ENCODE assay signal across 33 mouse cellular contexts in genomic region chr7:109818600-109818999, GRCm38 (mm10). TPM values are rescaled to one million over a fixed set of nuclear protein-coding genes. Genes with fewer than 3 reads are reported as not detected.
DNase-seq lines count a peak whose midpoint lies in the region; ATAC-seq and TF ChIP-seq lines count a peak whose summit lies in the region.
"Had no signal": no experiment of that assay in that cellular context is flagged by ENCODE, and none has a peak within 500 bp of the region (broad histone marks: within the 10 kb centered on the region; RNA-seq: fewer than 3 reads in every experiment).

No protein-coding gene starts in this region.

- no peaks in the 10 kb centered on the region for H3K9me3 ChIP-seq in MEL (replicated peaks; ENCODE audit: insufficient read depth, low read length)
- H3K9me3 ChIP-seq: embryonic facial prominence, embryonic 13.5 days; forebrain, embryonic 12.5 days; hindbrain, embryonic 12.5 days; intestine, embryonic 15.5 days; limb, embryonic 10.5 days; limb, embryonic 15.5 days; lung, embryonic 15.5 days; megakaryocyte, embryonic 14.5 days; midbrain, embryonic 13.5 days; neural tube, embryonic 13.5 days; stomach, embryonic 15.5 days had no signal

- no peak for TF ChIP-seq CTCF in MEL (IDR thresholded peaks at IDR 0.05 in 2 of 3, conservative IDR thresholded peaks at IDR 0.05 in 1 of 3; ENCODE audit: control insufficient read depth in 1 of 3, insufficient read depth in 1 of 3, low read depth in 2 of 3, low read length in 3 of 3, poor library complexity in 1 of 3, severe bottlenecking in 1 of 3)
- no peak for TF ChIP-seq CTCF in bone marrow, adult 2 months (IDR thresholded peaks at IDR 0.05; ENCODE audit: control insufficient read depth, insufficient read depth, low read length)

- DNase-seq in MEL (ENCODE audit: low read depth, low spot score) = peak; percentile 61
- no peak for DNase-seq in Muller cell, postnatal 12 days (ENCODE audit: inconsistent ontology term)
- no peak for DNase-seq in testis, postnatal 10 days (ENCODE audit: low spot score)
- no peak for DNase-seq in heart, adult 18-20 months
- DNase-seq: adrenal gland, postnatal 25 days; B cell, adult 2 months; cerebellum, adult 8-10 months; cerebellum, postnatal 36 days; forebrain, postnatal 0 days; gastrocnemius, postnatal 10 days; heart, postnatal 36 days; kidney, adult 2 months; kidney, postnatal 36 days; lung, postnatal 36 days; thymus, adult 18-20 months; thymus, postnatal 25 days had no signal

- peaks cover 19 to 23% of the 10 kb centered on the region in 2 experiments for H3K4me1 ChIP-seq in MEL (ENCODE audit: control insufficient read depth in 1 of 2, insufficient read depth in 2 of 2, low read length in 2 of 2)
- H3K4me1 ChIP-seq in bone marrow, adult 2 months (ENCODE audit: control insufficient read depth, insufficient read depth, low read length) = no peaks in the 10 kb centered on the region; the same call in 1 of the 2 replicates
- H3K4me1 ChIP-seq: embryonic facial prominence, embryonic 13.5 days; intestine, embryonic 15.5 days; limb, embryonic 10.5 days; limb, embryonic 15.5 days; lung, embryonic 15.5 days; megakaryocyte, embryonic 14.5 days; stomach, embryonic 15.5 days had no signal

- no peak overlapping the region for H3K9ac ChIP-seq in MEL (ENCODE audit: control insufficient read depth, low read depth, low read length, poor library complexity, severe bottlenecking)
- H3K9ac ChIP-seq: embryonic facial prominence, embryonic 13.5 days; forebrain, embryonic 12.5 days; forebrain, postnatal 0 days; hindbrain, embryonic 12.5 days; intestine, embryonic 15.5 days; limb, embryonic 15.5 days; lung, embryonic 15.5 days; midbrain, embryonic 13.5 days; neural tube, embryonic 13.5 days; stomach, embryonic 15.5 days had no signal

- no peaks in the 10 kb centered on the region for H3K79me2 ChIP-seq in MEL (ENCODE audit: control insufficient read depth, insufficient read depth, low read length, poor library complexity)

- H3K4me3 ChIP-seq in MEL (ENCODE audit: control insufficient read depth in 1 of 2, insufficient read depth in 1 of 2, low read depth in 2 of 2, low read length in 2 of 2) = peak overlapping the region in 1 of 2 experiments; percentile 11; a peak in 1 of 4 replicates
- H3K4me3 ChIP-seq in bone marrow, adult 2 months (replicated peaks; ENCODE audit: control insufficient read depth, low read depth, low read length) = no peak overlapping the region
- H3K4me3 ChIP-seq: embryonic facial prominence, embryonic 13.5 days; erythroblast, embryonic 14.5 days; forebrain, embryonic 12.5 days; hindbrain, embryonic 12.5 days; intestine, embryonic 15.5 days; layer of hippocampus, adult 2 months; limb, embryonic 10.5 days; limb, embryonic 15.5 days; lung, embryonic 15.5 days; megakaryocyte, embryonic 14.5 days; midbrain, embryonic 13.5 days; neural tube, embryonic 13.5 days; stomach, embryonic 15.5 days had no signal

- H3K27me3 ChIP-seq in MEL (ENCODE audit: control insufficient read depth in 1 of 2, insufficient read depth in 2 of 2, low read length in 2 of 2) = no peaks in the 10 kb centered on the region
- H3K27me3 ChIP-seq: embryonic facial prominence, embryonic 13.5 days; hindbrain, embryonic 12.5 days; intestine, embryonic 15.5 days; limb, embryonic 15.5 days; lung, embryonic 15.5 days; neural tube, embryonic 13.5 days; stomach, embryonic 15.5 days had no signal

- ATAC-seq in erythroid progenitor cell, adult 5-6 weeks (replicated peaks; ENCODE audit: low FRiP score, poor library complexity, severe bottlenecking) = peak; percentile 76
- peak; percentile 64 for ATAC-seq in megakaryocyte progenitor cell, adult 5-6 weeks (replicated peaks; ENCODE audit: poor library complexity)
- ATAC-seq: forebrain, postnatal 0 days; hindbrain, postnatal 0 days; intestine, embryonic 15.5 days; midbrain, embryonic 13.5 days had no signal

- peak in 1 of 2 experiments; percentile 79; a peak in 3 of 4 replicates for TF ChIP-seq EP300 in MEL (IDR thresholded peaks at IDR 0.05; ENCODE audit: low read depth in 1 of 2, low read length in 2 of 2)

- no peak for TF ChIP-seq RAD21 in MEL (IDR thresholded peaks at IDR 0.05; ENCODE audit: low read depth, low read length)

- no peak for TF ChIP-seq POLR2A in MEL (IDR thresholded peaks at IDR 0.05; ENCODE audit: control insufficient read depth in 1 of 2, insufficient read depth in 1 of 2, low read depth in 1 of 2, low read length in 2 of 2, poor library complexity in 1 of 2)
- TF ChIP-seq POLR2A in bone marrow, adult 2 months (IDR thresholded peaks at IDR 0.05; ENCODE audit: borderline replicate concordance, control insufficient read depth, low read depth, low read length) = no peak

- peaks cover 0 to 22% of the 10 kb centered on the region in 2 experiments; a peak in 2 of 4 replicates for H3K36me3 ChIP-seq in MEL (ENCODE audit: control insufficient read depth in 1 of 2, insufficient read depth in 2 of 2, low read length in 2 of 2)
- H3K36me3 ChIP-seq: embryonic facial prominence, embryonic 13.5 days; forebrain, embryonic 12.5 days; hindbrain, embryonic 12.5 days; intestine, embryonic 15.5 days; limb, embryonic 10.5 days; limb, embryonic 15.5 days; lung, embryonic 15.5 days; midbrain, embryonic 13.5 days; neural tube, embryonic 13.5 days; stomach, embryonic 15.5 days had no signal

- H3K27ac ChIP-seq in MEL (ENCODE audit: control insufficient read depth, low read depth, low read length) = no peak overlapping the region
- H3K27ac ChIP-seq in bone marrow, adult 2 months (ENCODE audit: control insufficient read depth, insufficient read depth, low read depth, low read length, poor library complexity) = peak overlapping the region; percentile 51; the same call in 1 of the 2 replicates
- H3K27ac ChIP-seq: embryonic facial prominence, embryonic 13.5 days; forebrain, embryonic 12.5 days; hindbrain, embryonic 12.5 days; hindbrain, postnatal 0 days; intestine, embryonic 15.5 days; layer of hippocampus, adult 2 months; limb, embryonic 10.5 days; limb, embryonic 15.5 days; lung, embryonic 15.5 days; midbrain, embryonic 13.5 days; neural tube, embryonic 13.5 days; stomach, embryonic 15.5 days had no signal

- 55% methylated on average over 4 of the region's 4 CpGs for WGBS in bone marrow, adult 2 months

TF ChIP-seq in MEL, 35 proteins besides CTCF, POLR2A, EP300 and RAD21:
- TF ChIP-seq JUND (IDR thresholded peaks at IDR 0.05; ENCODE audit: low read depth, low read length) (no peak), NELFE (IDR thresholded peaks at IDR 0.05; ENCODE audit: low read depth, low read length) (no peak), CHD1 (IDR thresholded peaks at IDR 0.05; ENCODE audit: low read depth, low read length) (no peak), GABPA (IDR thresholded peaks at IDR 0.05; ENCODE audit: low read depth, low read length) (no peak), SIN3A (IDR thresholded peaks at IDR 0.05; ENCODE audit: low read length) (peak; percentile 43; the same call in 1 of the 2 replicates), TAL1 (IDR thresholded peaks at IDR 0.05; ENCODE audit: low read length) (peak; percentile 71), E2F4 (IDR thresholded peaks at IDR 0.05; ENCODE audit: borderline replicate concordance, low read depth, low read length) (no peak), RCOR1 (IDR thresholded peaks at IDR 0.05; ENCODE audit: low read depth, low read length) (0 out of 2 replicates have a peak, but pooled peaks have one; percentile 33), ZNF384 (IDR thresholded peaks at IDR 0.05; ENCODE audit: low read depth, low read length) (0 out of 2 replicates have a peak, but pooled peaks have one; percentile 16), TCF12 (IDR thresholded peaks at IDR 0.05; ENCODE audit: low read depth, low read length) (peak; percentile 91), POLR2AphosphoS2 (IDR thresholded peaks at IDR 0.05; ENCODE audit: low read length) (no peak), NRF1 (IDR thresholded peaks at IDR 0.05; ENCODE audit: insufficient read depth, low read depth, low read length, poor library complexity, severe bottlenecking) (no peak), MXI1 (IDR thresholded peaks at IDR 0.05; ENCODE audit: low read depth, low read length) (peak; percentile 51; the same call in 1 of the 2 replicates), MYC (IDR thresholded peaks at IDR 0.05; ENCODE audit: low read depth, low read length) (peak; percentile 63; the same call in 1 of the 2 replicates), ETS1 (IDR thresholded peaks at IDR 0.05; ENCODE audit: low read depth, low read length) (peak; percentile 93), GATA1 (IDR thresholded peaks at IDR 0.05; ENCODE audit: low read depth, low read length) (peak; percentile 85)
TF ChIP-seq in MEL: peak in this region for 9.

RNA-seq across cellular contexts. Expression of gene Nrip3, which starts 36.8 kb away (rescaled TPM):
- total RNA-seq in MEL (2012; rRNA removed) = not detected in 2 replicates
- not detected for polyA plus RNA-seq in MEL (2012; ENCODE audit: insufficient read depth in 1 of 2, insufficient read length in 2 of 2, low read depth in 1 of 2, low replicate concordance in 2 of 2, missing spikeins in 1 of 2)
- polyA plus RNA-seq in bone marrow, adult 2 months (2011; ENCODE audit: insufficient read depth, insufficient read length, low replicate concordance, missing spikeins) = 2.0 and 3.3 TPM in 2 replicates
- 18.9 and 22.0 TPM in 2 replicates for total RNA-seq in erythroid progenitor cell, adult 5-6 weeks (2015; ENCODE audit: low replicate concordance)
- 25.0 and 38.0 TPM in 2 replicates for total RNA-seq in erythroid progenitor cell, adult 5-6 weeks (2017; ENCODE audit: low replicate concordance)
- total RNA-seq in megakaryocyte progenitor cell, adult 5-6 weeks (2015) = not detected in 2 replicates
- 0.04 TPM in 1 of 2 replicates, not detected in the other for total RNA-seq in megakaryocyte progenitor cell, adult 5-6 weeks (2017)
- under 1 TPM; 0.20 to 0.21 TPM for total RNA-seq in heart, adult 18-20 months (2021)

RNA-seq across cellular contexts. Expression of gene Scube2, which starts 46.9 kb away (rescaled TPM):
- total RNA-seq in MEL (2012; rRNA removed) = 0.16 and 0.27 TPM in 2 replicates
- polyA plus RNA-seq in MEL (2012; ENCODE audit: insufficient read depth in 1 of 2, insufficient read length in 2 of 2, low read depth in 1 of 2, low replicate concordance in 2 of 2, missing spikeins in 1 of 2) = under 1 TPM in 1 of 2 experiments, not detected in 1; 0.67 TPM
- polyA plus RNA-seq in bone marrow, adult 2 months (2011; ENCODE audit: insufficient read depth, insufficient read length, low replicate concordance, missing spikeins) = 0.55 TPM in 1 of 2 replicates, not detected in the other
- not detected in 2 replicates for total RNA-seq in erythroid progenitor cell, adult 5-6 weeks (2015; ENCODE audit: low replicate concordance)
- not detected in 2 replicates for total RNA-seq in erythroid progenitor cell, adult 5-6 weeks (2017; ENCODE audit: low replicate concordance)
- not detected in 2 replicates for total RNA-seq in megakaryocyte progenitor cell, adult 5-6 weeks (2015)
- 0.07 TPM in 1 of 2 replicates, not detected in the other for total RNA-seq in megakaryocyte progenitor cell, adult 5-6 weeks (2017)
- 10 to 100 TPM; 24.1 to 32.0 TPM for total RNA-seq in heart, adult 18-20 months (2021)
- polyA plus RNA-seq: erythroblast, embryonic 14.5 days had no signal

Comparison
In these comparisons a context has a peak if more than half of its experiments do, and no peak if none do; other contexts are left out.
1. RNA of gene Nrip3, which starts 36.8 kb away (total RNA-seq): 18.9 to 38.0 TPM in erythroid progenitor cell, adult 5-6 weeks; 0.20 to 0.21 TPM in heart, adult 18-20 months, 0.04 TPM in megakaryocyte progenitor cell, adult 5-6 weeks and not detected in MEL; every median in the first group is over 10 times any median in the second.
2. RNA of gene Scube2, which starts 46.9 kb away (total RNA-seq): 24.1 to 32.0 TPM in heart, adult 18-20 months; 0.16 to 0.27 TPM in MEL, not detected in erythroid progenitor cell, adult 5-6 weeks and 0.07 TPM in megakaryocyte progenitor cell, adult 5-6 weeks; every median in the first group is over 10 times any median in the second.